Mouse (Mus musculus) stomach, postnatal 0 days (tissue): ENCODE results near the gene Vta1. TPM values are rescaled to one million over a fixed set of nuclear protein-coding genes. Genes with fewer than 3 reads are reported as not detected.

Experiments used
- ATAC-seq: fragments of 200-750 bp; cut with Nextera tagmentation; 2 replicates; pipeline ENCODE4 v1.8.0; 2017; ENCODE audit not compliant: low FRiP score, low TSS enrichment
- DNase-seq: peaks from one replicate; pipeline ENCODE4 v3.0.0-alpha.2; 2016; ENCODE audit warnings: low spot score
- H3K27ac ChIP-seq: fragments of 300-500 bp; sonication (generic); replicated peaks from 2 replicates; pipeline ENCODE4 v1.5.1; 2014; ENCODE audit warnings: mild to moderate bottlenecking, control low read depth
- H3K27me3 ChIP-seq: fragments of 300-500 bp; sonication (generic); 2 replicates; pipeline ENCODE4 v1.6.1; 2014; ENCODE audit warnings: low read length; ENCODE audit not compliant: control insufficient read depth, insufficient read depth
- H3K36me3 ChIP-seq: fragments of 300-500 bp; sonication (generic); 2 replicates; pipeline ENCODE4 v1.6.1; 2014; ENCODE audit warnings: low read length, mixed read lengths; ENCODE audit not compliant: control insufficient read depth, insufficient read depth
- H3K4me1 ChIP-seq: fragments of 300-500 bp; sonication (generic); replicated peaks from 2 replicates; pipeline ENCODE4 v1.6.1; 2014; ENCODE audit warnings: antibody characterized with exemption; ENCODE audit not compliant: control insufficient read depth, insufficient read depth
- H3K4me2 ChIP-seq: fragments of 300-500 bp; sonication (generic); replicated peaks from 2 replicates; pipeline ENCODE4 v1.6.1; 2014; ENCODE audit warnings: low read depth, mild to moderate bottlenecking, control low read depth, moderate library complexity
- H3K4me3 ChIP-seq: fragments of 300-500 bp; sonication (generic); 2 replicates; pipeline ENCODE4 v1.5.1; 2014; ENCODE audit warnings: low read depth, low read length, control low read depth
- H3K9ac ChIP-seq: fragments of 300-500 bp; sonication (generic); 2 replicates; pipeline ENCODE4 v1.6.1; 2014; ENCODE audit warnings: mild to moderate bottlenecking, low read length, control low read depth, mixed read lengths
- H3K9me3 ChIP-seq: fragments of 300-500 bp; sonication (generic); 2 replicates; pipeline ENCODE4 v1.6.1; 2016; ENCODE audit warnings: low read length; ENCODE audit not compliant: control insufficient read depth
- CTCF ChIP-seq: IDR thresholded peaks from 2 replicates; pipeline ENCODE4 v1.5.1; 2016; ENCODE audit warnings: antibody characterized with exemption, low read depth, mild to moderate bottlenecking, moderate library complexity
- EP300 ChIP-seq: optimal IDR thresholded peaks from 2 replicates; pipeline ENCODE3; 2016; ENCODE audit warnings: antibody characterized with exemption
- WGBS: fragments of 180-500 bp; shearing (Covaris S2); extraction: QIAGEN DNeasy Blood & Tissue Kit; methylation state at CpG from one replicate; pipeline ENCODE4 v1.1.7; 2014; 5-methylcytosine and 5-hydroxymethylcytosine counted together
- polyA plus RNA-seq: library from polyadenylated mRNA; unstranded; fragments of >200 nt; fragmentation: Nextera tagmentation; extraction: Ambion mirVana; gene quantifications from 2 replicates; pipeline ENCODE4 v1.2.1, GENCODE M21; 2015

Gene Vta1
- 87.5 and 95.8 TPM in 2 replicates for polyA plus RNA-seq

DNA sequence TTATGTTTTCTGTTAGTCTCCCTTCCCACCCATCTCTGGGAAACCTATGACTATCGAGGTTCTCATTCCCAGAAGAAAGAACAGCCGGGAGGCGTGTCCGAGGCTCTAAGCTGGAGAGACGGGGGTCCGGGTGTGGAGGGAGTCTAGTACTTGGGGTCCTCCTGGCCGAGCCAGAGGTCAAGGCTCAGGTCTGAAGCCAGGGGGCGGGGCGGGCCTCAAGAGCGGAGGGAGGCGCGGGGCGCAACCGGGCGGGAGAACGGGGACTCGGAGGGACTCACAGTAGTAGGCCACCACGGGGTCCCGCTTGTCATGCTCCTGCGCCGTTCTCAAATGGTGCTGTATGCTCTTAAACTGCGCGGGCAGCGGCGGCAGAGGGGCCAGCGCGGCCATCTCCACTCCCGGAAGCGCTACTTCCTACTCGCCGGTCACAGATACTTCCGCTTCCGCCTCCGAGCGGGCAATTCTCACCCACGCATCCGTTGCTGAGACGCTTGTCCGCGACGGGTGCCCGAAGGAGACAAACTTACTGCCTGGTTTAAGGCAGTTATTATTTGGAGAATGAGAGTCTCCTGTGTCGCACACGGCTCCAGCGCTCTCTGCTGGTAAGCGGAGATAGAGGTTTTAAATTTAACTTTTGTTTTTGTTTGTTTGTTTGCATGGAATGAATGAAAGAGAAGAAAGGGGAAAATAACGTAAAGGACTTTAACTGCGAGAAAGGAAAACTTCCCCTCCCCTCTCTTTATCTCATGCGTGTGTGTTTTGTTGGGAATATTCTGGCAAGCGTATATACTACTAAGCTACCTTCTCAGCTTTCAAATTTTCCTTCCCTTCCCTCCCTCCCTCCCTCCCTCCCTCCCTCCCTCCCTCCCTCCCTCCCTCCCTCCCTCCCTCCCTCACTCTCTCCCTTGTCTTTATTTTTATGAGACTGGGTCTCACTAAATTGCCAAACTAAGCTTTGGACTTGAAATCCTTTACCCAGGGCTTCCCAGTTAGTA, at the start of gene Vta1, which contains the start of gene Nmbr:
TSS of gene Vta1 (minus strand) at position 489 of the 995 bp plus-strand sequence.
TSS of gene Nmbr (plus strand) at position 520 of the 995 bp plus-strand sequence.
- Histone ChIP-seq H3K4me3 (peak within 1 kb of the TSS; percentile 94), H3K9ac (peak within 1 kb of the TSS; percentile 82), H3K4me1 (peaks cover 6% of the 10 kb centered on the region; the same call in 1 of the 2 replicates), H3K36me3 (no peaks in the 10 kb centered on the region), H3K9me3 (no peaks in the 10 kb centered on the region), H3K27me3 (no peaks in the 10 kb centered on the region), H3K27ac (peak within 1 kb of the TSS; percentile 78), H3K4me2 (peak within 1 kb of the TSS; percentile 58)
- peak; percentile 99 for ATAC-seq
- WGBS: under 1% methylated on average over 46 of the region's 50 CpGs
- TF ChIP-seq CTCF (peak; percentile 97), EP300 (peak; percentile 64)
- DNase-seq: peak; percentile 97

- H3K4me3 ChIP-seq: no peak overlapping the region
- H3K9ac ChIP-seq: no peak overlapping the region
- DNase-seq (no peak), ATAC-seq (no peak)
- WGBS: 2% methylated on average over 2 of the region's 2 CpGs
- no peak overlapping the region for H3K27ac ChIP-seq
- H3K4me1 ChIP-seq: no peaks in the 10 kb centered on the region
- no peaks in the 10 kb centered on the region for H3K36me3 ChIP-seq
- TF ChIP-seq EP300 (no peak), CTCF (peak; percentile 75)
- no peaks in the 10 kb centered on the region for H3K27me3 ChIP-seq
- H3K4me2 ChIP-seq: no peak overlapping the region
- H3K9me3 ChIP-seq: no peaks in the 10 kb centered on the region
These were observed 28.9 kb upstream of the Vta1 start for GRCm38 (mm10) chr10:14734285-14734684.

DNA sequence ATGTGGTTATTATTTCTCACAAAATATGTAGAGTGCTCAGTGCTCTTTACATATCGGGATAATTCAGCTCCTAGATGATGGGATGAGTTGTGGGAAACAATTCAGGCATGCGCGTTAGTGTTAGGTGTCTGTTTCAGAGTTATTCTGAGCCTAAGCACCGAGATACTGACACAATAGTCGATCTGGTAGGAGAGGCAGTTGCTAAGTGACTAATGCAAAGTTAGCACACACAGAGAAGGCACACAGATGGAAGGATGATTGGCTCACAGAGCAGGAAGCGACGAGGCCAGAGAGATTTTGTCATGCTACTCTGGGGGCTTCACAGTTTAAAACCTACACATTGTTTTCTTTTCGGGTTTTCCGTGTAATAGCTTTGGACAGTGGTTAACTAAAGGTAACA, 20.3 kb upstream of the Vta1 start:
- no peak overlapping the region for H3K4me3 ChIP-seq
- 64% methylated on average over 9 of the region's 9 CpGs for WGBS
- ATAC-seq (no peak), DNase-seq (no peak)
- no peak overlapping the region for H3K4me2 ChIP-seq
- no peak overlapping the region for H3K9ac ChIP-seq
- TF ChIP-seq CTCF: no peak
- no peak for TF ChIP-seq EP300
- H3K27ac ChIP-seq: no peak overlapping the region
- H3K4me1 ChIP-seq: no peaks in the 10 kb centered on the region
- no peaks in the 10 kb centered on the region for H3K36me3 ChIP-seq
- H3K27me3 ChIP-seq: no peaks in the 10 kb centered on the region
- no peaks in the 10 kb centered on the region for H3K9me3 ChIP-seq

- TF ChIP-seq CTCF (no peak), EP300 (no peak)
- H3K4me3 ChIP-seq: no peak within 1 kb of the TSS
- no peak within 1 kb of the TSS for H3K9ac ChIP-seq
- no peak within 1 kb of the TSS for H3K27ac ChIP-seq
- H3K4me2 ChIP-seq: no peak within 1 kb of the TSS
- ATAC-seq: no peak
- 55% methylated on average over 3 of the region's 3 CpGs for WGBS
- DNase-seq: no peak
- H3K9me3 ChIP-seq: no peaks in the 10 kb centered on the region
- no peaks in the 10 kb centered on the region for H3K27me3 ChIP-seq
- no peaks in the 10 kb centered on the region for H3K36me3 ChIP-seq
- H3K4me1 ChIP-seq: no peaks in the 10 kb centered on the region
These were observed 12.8 kb upstream of the Vta1 start, which contains the start of gene Gje1 for GRCm38 (mm10) chr10:14718114-14718513. TSS of gene Gje1 (minus strand) at chr10:14718214.

DNA sequence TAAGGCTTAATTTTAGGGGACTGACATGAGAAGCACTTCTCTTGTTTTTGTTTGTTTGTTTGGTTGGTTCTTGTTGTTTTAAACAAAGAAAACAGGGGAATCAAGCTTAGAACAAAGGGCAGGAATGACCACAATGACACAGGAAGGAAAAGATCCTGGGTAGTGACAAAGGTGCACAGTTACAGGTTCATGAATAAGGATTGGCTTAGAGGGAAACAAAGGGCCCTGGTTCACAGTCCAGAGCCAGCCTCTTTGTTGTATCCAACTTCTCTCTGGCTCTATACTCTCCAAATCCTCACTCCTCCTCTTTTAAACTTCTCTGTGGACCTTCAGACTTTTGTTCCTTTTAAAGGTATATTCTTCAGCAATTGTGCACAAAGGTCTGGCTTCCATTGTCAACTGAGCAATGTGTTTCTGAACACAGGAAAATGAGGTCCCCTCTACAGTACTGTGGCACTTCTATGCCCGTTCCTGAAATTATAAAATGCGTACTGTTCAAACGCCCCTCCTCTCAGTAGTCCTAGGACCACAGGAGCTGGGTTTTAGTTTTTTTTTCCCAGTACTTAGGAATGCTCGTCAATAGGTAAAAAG, 1.4 kb downstream of the Vta1 start:
- no peak for TF ChIP-seq CTCF
- TF ChIP-seq EP300: no peak
- H3K9me3 ChIP-seq: no peaks in the 10 kb centered on the region
- H3K4me3 ChIP-seq: peak overlapping the region; percentile 94; the same call in 1 of the 2 replicates
- WGBS: 60% methylated on average over 4 of the region's 4 CpGs
- peak overlapping the region; percentile 58 for H3K4me2 ChIP-seq
- DNase-seq (no peak), ATAC-seq (no peak)
- no peak overlapping the region; the same call in 1 of the 2 replicates for H3K9ac ChIP-seq
- H3K36me3 ChIP-seq: no peaks in the 10 kb centered on the region
- no peaks in the 10 kb centered on the region for H3K27me3 ChIP-seq
- H3K4me1 ChIP-seq: peaks cover 6% of the 10 kb centered on the region; the same call in 1 of the 2 replicates
- H3K27ac ChIP-seq: no peak overlapping the region
